7 mouse cellular contexts compared by ENCODE assay signal in genomic region chr9:8017253-8017913, GRCm38 (mm10). TPM values are rescaled to one million over a fixed set of nuclear protein-coding genes. Genes with fewer than 3 reads are reported as not detected.
A peak's percentile ranks its signal among the peaks of the same experiment; 100 is the strongest.
DNase-seq lines count a peak whose midpoint lies in the region; ATAC-seq and TF ChIP-seq lines count a peak whose summit lies in the region.

No protein-coding gene starts in this region.

- peak overlapping the region; percentile 67; the same call in 1 of the 2 replicates for H3K9ac ChIP-seq in ES-Bruce4 (ENCODE audit: low read depth, poor library complexity, severe bottlenecking)

- peak overlapping the region; percentile 58; the same call in 1 of the 2 replicates for H3K27ac ChIP-seq in layer of hippocampus, adult 2 months
- H3K27ac ChIP-seq in ES-Bruce4 (ENCODE audit: insufficient read depth, low read length), result no peak overlapping the region
- H3K27ac ChIP-seq in cerebellum, adult 2 months (ENCODE audit: insufficient read depth, low read length), result no peak overlapping the region

- no peaks in the 10 kb centered on the region for H3K36me3 ChIP-seq in ES-Bruce4 (ENCODE audit: control insufficient read depth, insufficient read depth, low read length, poor library complexity, severe bottlenecking)

- no peaks in the 10 kb centered on the region for H3K4me1 ChIP-seq in ES-Bruce4 (ENCODE audit: control insufficient read depth, insufficient read depth, low read length)
- H3K4me1 ChIP-seq in cerebellum, adult 2 months (ENCODE audit: control insufficient read depth, insufficient read depth, low read length), result no peaks in the 10 kb centered on the region

- H3K4me3 ChIP-seq in layer of hippocampus, adult 2 months, result no peak overlapping the region
- peak overlapping the region; percentile 56; the same call in 1 of the 2 replicates for H3K4me3 ChIP-seq in ES-Bruce4 (ENCODE audit: low read depth, low read length)
- H3K4me3 ChIP-seq in cerebellum, adult 2 months (replicated peaks; ENCODE audit: insufficient read depth, low read depth, low read length), result no peak overlapping the region

- no peaks in the 10 kb centered on the region for H3K27me3 ChIP-seq in ES-Bruce4 (ENCODE audit: control insufficient read depth, insufficient read depth, low read length, poor library complexity, severe bottlenecking)
- no peaks in the 10 kb centered on the region for H3K27me3 ChIP-seq in cerebellum, adult 2 months (ENCODE audit: control insufficient read depth, insufficient read depth, low read length)

- H3K9me3 ChIP-seq in ES-Bruce4 (replicated peaks; ENCODE audit: control insufficient read depth, insufficient read depth, low read length, poor library complexity, severe bottlenecking), result no peaks in the 10 kb centered on the region

- 67% methylated on average over 13 of the region's 20 CpGs for WGBS in cerebellum, adult 2 months

- no peak for TF ChIP-seq POLR2A in ES-Bruce4 (IDR thresholded peaks at IDR 0.05; ENCODE audit: insufficient read depth, low read length)
- TF ChIP-seq POLR2A in cerebellum, adult 2 months (IDR thresholded peaks at IDR 0.05; ENCODE audit: borderline replicate concordance, insufficient read depth, low read length), result no peak

- no peak for DNase-seq in layer of hippocampus, adult 2 months (ENCODE audit: low spot score in 2 of 2)
- no peak for DNase-seq in layer of hippocampus, adult 8-10 months (ENCODE audit: low spot score in 2 of 2)
- DNase-seq in cerebellum, adult 2 months, result peak; percentile 40 to 44
- no peak for DNase-seq in frontal cortex, adult 2 months (ENCODE audit: extremely low spot score in 1 of 2, low spot score in 1 of 2)
- DNase-seq in urinary bladder, postnatal 25 days (ENCODE audit: low spot score), result no peak

- ATAC-seq in megakaryocyte progenitor cell, adult 5-6 weeks (replicated peaks; ENCODE audit: poor library complexity), result peak; percentile 97

- TF ChIP-seq CTCF in layer of hippocampus, adult 2 months (conservative IDR thresholded peaks at IDR 0.05), result no peak
- no peak for TF ChIP-seq CTCF in ES-Bruce4 (IDR thresholded peaks at IDR 0.05; ENCODE audit: low read depth, low read length)
- TF ChIP-seq CTCF in cerebellum, adult 2 months (IDR thresholded peaks at IDR 0.05; ENCODE audit: borderline replicate concordance, insufficient read depth, low read depth, low read length), result no peak

- TF ChIP-seq EP300 in ES-Bruce4 (IDR thresholded peaks at IDR 0.05; ENCODE audit: insufficient read depth, low read depth, low read length), result no peak

RNA-seq across cellular contexts. Expression of gene Yap1, which starts 13.0 kb away (rescaled TPM):
- total RNA-seq in layer of hippocampus, adult 2 months (2021), result 10 to 100 TPM; 15.7 to 17.7 TPM
- 10 to 100 TPM; 18.3 to 22.7 (median 19.8) TPM for total RNA-seq in layer of hippocampus, adult 8-10 months (2022)
- polyA plus RNA-seq in ES-Bruce4 (2011; ENCODE audit: insufficient read depth, insufficient read length, low read depth, missing spikeins), result 131 and 135 TPM in 2 replicates
- polyA plus RNA-seq in cerebellum, adult 2 months (2012; rRNA removed), result 8.5 and 10.0 TPM in 2 replicates
- not detected in 2 replicates for total RNA-seq in megakaryocyte progenitor cell, adult 5-6 weeks (2015)
- total RNA-seq in megakaryocyte progenitor cell, adult 5-6 weeks (2017), result not detected in 2 replicates
- 15.4 and 18.8 TPM in 2 replicates for polyA plus RNA-seq in frontal cortex, adult 2 months (2012; rRNA removed)

RNA-seq across cellular contexts. Expression of gene Cfap300, which starts 25.2 kb away (rescaled TPM):
- 10 to 100 TPM; 10.8 to 13.3 TPM for total RNA-seq in layer of hippocampus, adult 2 months (2021)
- 10 to 100 TPM; 10.0 to 13.5 (median 13.0) TPM for total RNA-seq in layer of hippocampus, adult 8-10 months (2022)
- 9.6 and 12.8 TPM in 2 replicates for polyA plus RNA-seq in ES-Bruce4 (2011; ENCODE audit: insufficient read depth, insufficient read length, low read depth, missing spikeins)
- 4.9 and 5.1 TPM in 2 replicates for polyA plus RNA-seq in cerebellum, adult 2 months (2012; rRNA removed)
- total RNA-seq in megakaryocyte progenitor cell, adult 5-6 weeks (2015), result 0.15 and 0.25 TPM in 2 replicates
- 0.34 and 0.62 TPM in 2 replicates for total RNA-seq in megakaryocyte progenitor cell, adult 5-6 weeks (2017)
- polyA plus RNA-seq in frontal cortex, adult 2 months (2012; rRNA removed), result 7.5 and 8.0 TPM in 2 replicates

Comparison
In these comparisons a context has a peak if more than half of its experiments do, and no peak if none do; other contexts are left out.
1. DNase-seq: peak in cerebellum, adult 2 months (2 of 2); none in layer of hippocampus, adult 2 months (0 of 2), layer of hippocampus, adult 8-10 months (0 of 2), frontal cortex, adult 2 months (0 of 2) and urinary bladder, postnatal 25 days (single experiment).
2. RNA of gene Yap1, which starts 13.0 kb away (total RNA-seq): 18.3 to 22.7 TPM in layer of hippocampus, adult 8-10 months and 15.7 to 17.7 TPM in layer of hippocampus, adult 2 months; not detected in megakaryocyte progenitor cell, adult 5-6 weeks; every median in the first group is over 10 times any median in the second.
3. RNA of gene Cfap300, which starts 25.2 kb away (total RNA-seq): 10.0 to 13.5 TPM in layer of hippocampus, adult 8-10 months and 10.8 to 13.3 TPM in layer of hippocampus, adult 2 months; 0.15 to 0.62 TPM in megakaryocyte progenitor cell, adult 5-6 weeks; every median in the first group is over 4 times any median in the second.